Mouse (Mus musculus) myocyte (in vitro differentiated cells): Measurements from ENCODE around the gene Sox5.

Experiments
- E2F4 ChIP-seq: IDR thresholded peaks from one replicate; pipeline ENCODE4 v1.6.1; 2011; ENCODE audit warnings: mild to moderate bottlenecking, control low read depth, moderate library complexity; ENCODE audit not compliant: insufficient read depth
- MYOD1 ChIP-seq, 3 experiments: IDR thresholded peaks; one replicate each; pipeline ENCODE4 v1.6.1; 2011; ENCODE audit warnings: control low read depth in 2 of 3, low read depth in 2 of 3, mild to moderate bottlenecking in 2 of 3, moderate library complexity in 1 of 3; ENCODE audit not compliant: insufficient read length in 2 of 3, control insufficient read depth in 1 of 3
- POLR2A ChIP-seq: IDR thresholded peaks from one replicate; pipeline ENCODE4 v1.6.1; 2011; ENCODE audit warnings: low read depth, mild to moderate bottlenecking, control low read depth, moderate library complexity; ENCODE audit not compliant: insufficient read length
- POLR2AphosphoS2 ChIP-seq: IDR thresholded peaks from one replicate; pipeline ENCODE4 v1.6.1; 2011; ENCODE audit warnings: low read depth, control low read depth; ENCODE audit not compliant: insufficient read length
- TCF12 ChIP-seq: IDR thresholded peaks from one replicate; pipeline ENCODE4 v1.6.1; 2011; ENCODE audit warnings: mild to moderate bottlenecking, control low read depth; ENCODE audit not compliant: poor library complexity, insufficient read depth, severe bottlenecking
- USF1 ChIP-seq: IDR thresholded peaks from one replicate; pipeline ENCODE4 v1.6.1; 2011; ENCODE audit warnings: low read depth, mild to moderate bottlenecking, control low read depth, moderate library complexity

DNA sequence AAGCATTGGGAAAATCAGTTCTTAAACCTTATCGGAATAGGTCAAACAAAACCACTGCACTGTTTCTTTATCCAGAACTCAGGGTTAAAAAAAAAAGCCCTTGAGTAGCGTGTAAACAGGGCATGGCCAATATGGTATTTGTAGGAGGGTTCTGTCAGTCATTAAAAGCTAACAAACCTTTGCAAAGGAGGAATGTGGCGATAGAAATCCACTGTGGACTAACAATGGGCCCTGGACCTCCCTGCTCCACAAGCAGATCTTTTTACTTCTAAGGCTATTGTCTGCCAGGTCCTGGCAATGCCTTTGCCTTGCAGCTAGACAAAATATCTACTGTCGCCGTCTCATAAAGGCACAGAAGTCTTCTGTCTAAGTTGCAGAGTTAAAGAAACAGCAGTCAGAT is 738.8 kb downstream of the Sox5 start:
- TF ChIP-seq POLR2A (no peak), E2F4 (no peak), MYOD1 (IDR thresholded peaks at IDR 0.05; ENCODE audit: control insufficient read depth in 1 of 3, insufficient read length in 2 of 3, low read depth in 2 of 3) (no peak), POLR2AphosphoS2 (no peak), USF1 (no peak), TCF12 (no peak)
